Mouse (Mus musculus) lung, adult 2 months (tissue): ENCODE data around the gene Rasgrp4.

Experiments used
- CTCF ChIP-seq: fragments of 200-500 bp; IDR thresholded peaks from 2 replicates; pipeline ENCODE4 v1.5.1; 2011; ENCODE audit warnings: mild to moderate bottlenecking, low read length, control low read depth; ENCODE audit not compliant: insufficient read depth
- POLR2A ChIP-seq: fragments of 200-500 bp; IDR thresholded peaks from 2 replicates; pipeline ENCODE4 v1.6.1; 2011; ENCODE audit warnings: low read depth, mild to moderate bottlenecking, control low read depth, low read length, borderline replicate concordance; ENCODE audit errors: extremely low read depth

GRCm38 (mm10) chr7:29170755-29171561 lies 36.3 kb downstream of the Rasgrp4 start:
- no peak for TF ChIP-seq POLR2A
- no peak for TF ChIP-seq CTCF
